Mouse (Mus musculus) skeletal muscle tissue, adult 2 months (tissue): ENCODE measurements around the gene Acot2.
A peak's percentile ranks its signal among the peaks of the same experiment; 100 is the strongest.
"Not testable (repeated sequence)": the region's sequence is repeated elsewhere in the genome, so short reads cannot be mapped to it uniquely, and the experiment has no call there.

Experiments used
- DNase-seq: peaks from one replicate; pipeline ENCODE4 v3.0.0-alpha.2; 2012; ENCODE audit warnings: low read depth, low spot score

Gene Acot2

GRCm38 (mm10) chr12:83998341-83999107 lies 10.9 kb downstream of the Acot2 start:
- no peak for DNase-seq

GRCm38 (mm10) chr12:83999237-83999636 lies 11.6 kb downstream of the Acot2 start:
- DNase-seq = peak; percentile 71

GRCm38 (mm10) chr12:84000418-84000817 lies 12.8 kb downstream of the Acot2 start:
- DNase-seq = no peak

- no peak for DNase-seq
Observed at GRCm38 (mm10) chr12:84003866-84004265, 16.2 kb downstream of the Acot2 start.

GRCm38 (mm10) chr12:84008251-84008650 lies 20.6 kb downstream of the Acot2 start:
- no peak for DNase-seq

GRCm38 (mm10) chr12:84008729-84009128 lies 21.1 kb downstream of the Acot2 start:
- DNase-seq = no peak

- DNase-seq = peak; percentile 56
Observed at GRCm38 (mm10) chr12:84009171-84009965, 21.7 kb downstream of the Acot2 start, which contains the start of gene Acot1. Gene Acot1, plus strand, starts transcription at chr12:84009490.

GRCm38 (mm10) chr12:84010201-84010600 lies 22.5 kb downstream of the Acot2 start:
- no peak for DNase-seq

- DNase-seq = peak; percentile 40
Observed at GRCm38 (mm10) chr12:84011251-84012040, 23.8 kb downstream of the Acot2 start.

GRCm38 (mm10) chr12:84013130-84013529 lies 25.5 kb downstream of the Acot2 start:
- DNase-seq = no peak

GRCm38 (mm10) chr12:84013701-84014100 lies 26.0 kb downstream of the Acot2 start:
- no peak for DNase-seq

GRCm38 (mm10) chr12:84020528-84020927 lies 32.9 kb downstream of the Acot2 start:
- DNase-seq = peak; percentile 90

- DNase-seq = not testable (repeated sequence)
Observed at GRCm38 (mm10) chr12:84022266-84022665, 34.6 kb downstream of the Acot2 start.

GRCm38 (mm10) chr12:84023052-84023745 lies 35.5 kb downstream of the Acot2 start:
- no peak for DNase-seq

- no peak for DNase-seq
Observed at GRCm38 (mm10) chr12:84025888-84026287, 38.2 kb downstream of the Acot2 start.

GRCm38 (mm10) chr12:84028328-84028727 lies 40.7 kb downstream of the Acot2 start:
- not testable (repeated sequence) for DNase-seq

- DNase-seq = not testable (repeated sequence)
Observed at GRCm38 (mm10) chr12:84029043-84029442, 41.4 kb downstream of the Acot2 start.

- DNase-seq = peak; percentile 59
Observed at GRCm38 (mm10) chr12:84030659-84031332, 43.1 kb downstream of the Acot2 start.

GRCm38 (mm10) chr12:84032854-84033253 lies 45.2 kb downstream of the Acot2 start:
- DNase-seq = no peak

- not testable (repeated sequence) for DNase-seq
Observed at GRCm38 (mm10) chr12:84033302-84033701, 45.6 kb downstream of the Acot2 start.

GRCm38 (mm10) chr12:84034108-84034507 lies 46.4 kb downstream of the Acot2 start:
- no peak for DNase-seq
